Mouse (Mus musculus) right cerebral cortex, postnatal 10 days (tissue): ENCODE data around the gene Rpap3.

ENCODE experiments used
- DNase-seq, 2 experiments: peaks; one replicate each; pipeline ENCODE4 v3.0.0; 2021; ENCODE audit warnings: low spot score in 2 of 2

The Rpap3 gene

GRCm38 (mm10) chr15:97705211-97706050 lies at the start of gene Rpap3:
Gene Rpap3, minus strand, starts transcription at chr15:97705825.
- DNase-seq = peak; percentile 88 to 91

DNA sequence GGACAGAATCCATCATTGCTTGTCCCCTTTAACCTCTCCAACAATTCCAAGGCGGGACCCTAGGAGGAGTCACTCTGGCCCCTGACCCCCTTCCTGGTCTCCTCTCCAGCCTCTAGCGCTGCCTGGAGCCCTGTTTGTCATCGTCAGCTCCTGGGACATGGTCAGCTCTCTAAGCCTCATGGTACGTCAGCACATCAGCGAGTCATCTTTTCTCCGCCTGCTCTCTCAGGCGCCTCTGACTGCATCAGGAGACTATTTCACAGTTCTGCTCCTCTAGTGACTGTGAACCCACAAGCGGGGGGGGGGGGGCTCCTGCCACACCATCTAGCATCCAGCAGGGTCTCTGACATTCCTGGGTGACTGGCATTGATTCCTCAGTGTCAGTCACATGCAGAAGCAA lies 49.7 kb upstream of the Rpap3 start:
- DNase-seq = no peak

DNA sequence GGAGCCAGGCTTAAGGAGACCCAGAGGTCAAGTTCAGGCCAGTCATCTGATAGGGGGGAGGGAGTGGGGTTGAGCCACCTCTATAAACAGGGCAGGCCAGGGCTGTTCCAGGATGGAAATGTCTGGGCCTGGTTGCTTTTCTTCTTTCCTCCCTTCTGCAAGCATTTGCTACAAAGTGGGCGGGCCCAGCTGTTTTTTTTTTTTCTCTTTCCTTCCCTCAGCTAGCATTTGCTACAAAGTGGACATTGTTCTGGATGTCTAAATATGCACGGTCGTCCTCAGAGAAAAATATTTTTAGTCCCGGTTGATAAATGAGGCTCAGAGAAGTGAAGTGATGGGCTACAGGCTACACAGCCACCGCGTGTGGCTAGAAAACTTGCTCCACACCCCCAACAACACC lies 48.9 kb upstream of the Rpap3 start:
- no peak for DNase-seq

GRCm38 (mm10) chr15:97752491-97752890 lies 46.9 kb upstream of the Rpap3 start:
- no peak for DNase-seq

DNA sequence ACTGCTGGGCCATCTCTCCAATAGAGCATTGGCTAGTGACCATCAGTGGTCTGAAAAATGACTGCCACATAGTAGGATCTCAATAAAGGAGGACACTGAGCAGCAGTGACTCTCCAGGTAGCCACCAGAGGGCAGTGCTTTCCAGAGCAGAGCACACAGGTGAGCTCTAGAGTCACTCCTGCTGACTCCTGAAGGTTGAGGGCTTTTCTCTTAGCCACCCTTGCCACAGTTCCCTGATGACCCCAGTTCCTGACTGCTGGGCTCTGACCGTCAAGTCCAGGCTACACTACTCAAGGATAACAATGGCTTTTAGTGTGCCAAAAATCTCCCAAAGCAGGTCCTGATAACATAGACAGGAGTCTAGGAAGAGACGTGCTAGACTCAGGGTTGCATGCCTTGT lies 46.1 kb upstream of the Rpap3 start:
- DNase-seq = no peak

- peak; percentile 95 for DNase-seq
Observed at GRCm38 (mm10) chr15:97750697-97751096, 45.1 kb upstream of the Rpap3 start.

DNA sequence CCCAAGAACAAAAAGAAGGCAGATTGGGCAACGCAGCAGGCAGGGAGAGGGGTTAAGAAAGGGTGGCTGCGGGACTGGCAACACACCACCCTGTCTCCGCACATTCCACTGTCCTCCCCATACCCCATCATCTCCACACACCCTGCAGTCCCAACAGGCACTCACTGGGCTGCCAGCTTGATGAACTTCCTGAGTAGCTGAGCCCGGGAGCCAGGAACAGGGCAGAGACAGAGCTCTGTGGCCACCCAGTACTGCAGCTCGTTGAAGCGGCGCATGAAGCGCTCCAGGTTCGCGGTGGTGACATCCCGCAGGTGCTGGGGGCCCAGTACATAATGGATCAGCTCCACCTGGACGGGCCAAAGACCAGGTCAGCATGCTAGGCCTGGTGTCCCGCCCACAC lies 44.2 kb upstream of the Rpap3 start:
- no peak for DNase-seq

DNA sequence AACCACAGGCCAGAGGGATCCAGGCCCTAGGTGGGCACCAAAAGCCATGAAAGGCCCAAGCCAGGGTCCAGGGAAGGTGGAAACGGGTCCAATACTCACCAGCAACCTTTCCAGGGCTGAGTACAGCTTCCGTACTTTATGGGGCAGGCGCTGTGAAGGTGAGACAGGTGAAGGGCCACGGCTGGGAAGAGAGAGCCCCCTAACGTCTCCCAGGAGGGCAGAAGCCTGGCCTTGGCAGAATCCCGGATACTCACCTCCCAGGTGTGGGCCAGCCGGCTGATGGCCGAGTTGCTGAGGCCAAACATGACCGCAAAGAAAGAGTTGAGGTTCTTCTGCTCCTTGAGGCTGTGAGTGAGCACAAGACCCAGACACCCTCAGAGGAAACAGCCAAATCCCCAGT lies 43.8 kb upstream of the Rpap3 start:
- no peak for DNase-seq

GRCm38 (mm10) chr15:97748964-97749363 lies 43.3 kb upstream of the Rpap3 start:
- no peak for DNase-seq

- DNase-seq = no peak
Observed at GRCm38 (mm10) chr15:97748309-97748708, 42.7 kb upstream of the Rpap3 start.

GRCm38 (mm10) chr15:97747486-97747885 lies 41.9 kb upstream of the Rpap3 start:
- DNase-seq = no peak

- DNase-seq = no peak
Observed at GRCm38 (mm10) chr15:97746748-97747147, 41.1 kb upstream of the Rpap3 start.

- DNase-seq = no peak
Observed at GRCm38 (mm10) chr15:97746278-97746677, 40.7 kb upstream of the Rpap3 start.

DNA sequence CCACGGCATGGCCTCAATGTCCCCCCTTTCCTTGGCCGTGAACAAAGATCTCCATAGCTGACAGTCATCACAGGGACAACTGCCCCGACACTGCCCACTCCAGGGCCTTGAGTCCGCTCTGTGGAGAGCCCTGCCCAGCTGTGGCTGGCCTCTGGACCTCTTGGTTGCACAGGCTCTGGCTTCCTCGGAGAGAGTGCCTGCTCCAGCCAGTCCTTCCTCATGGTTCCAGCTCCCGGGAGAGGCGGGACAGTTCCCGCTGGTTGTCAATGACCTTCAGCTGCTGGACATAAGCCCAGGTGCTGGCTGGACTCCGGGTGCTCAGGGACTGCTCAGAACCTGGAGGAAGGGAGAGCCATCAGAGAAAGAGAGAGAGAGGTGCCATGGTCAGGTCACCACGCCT lies 39.7 kb upstream of the Rpap3 start:
- DNase-seq = peak; percentile 65 to 66

GRCm38 (mm10) chr15:97744930-97745329 lies 39.3 kb upstream of the Rpap3 start:
- DNase-seq = no peak

DNA sequence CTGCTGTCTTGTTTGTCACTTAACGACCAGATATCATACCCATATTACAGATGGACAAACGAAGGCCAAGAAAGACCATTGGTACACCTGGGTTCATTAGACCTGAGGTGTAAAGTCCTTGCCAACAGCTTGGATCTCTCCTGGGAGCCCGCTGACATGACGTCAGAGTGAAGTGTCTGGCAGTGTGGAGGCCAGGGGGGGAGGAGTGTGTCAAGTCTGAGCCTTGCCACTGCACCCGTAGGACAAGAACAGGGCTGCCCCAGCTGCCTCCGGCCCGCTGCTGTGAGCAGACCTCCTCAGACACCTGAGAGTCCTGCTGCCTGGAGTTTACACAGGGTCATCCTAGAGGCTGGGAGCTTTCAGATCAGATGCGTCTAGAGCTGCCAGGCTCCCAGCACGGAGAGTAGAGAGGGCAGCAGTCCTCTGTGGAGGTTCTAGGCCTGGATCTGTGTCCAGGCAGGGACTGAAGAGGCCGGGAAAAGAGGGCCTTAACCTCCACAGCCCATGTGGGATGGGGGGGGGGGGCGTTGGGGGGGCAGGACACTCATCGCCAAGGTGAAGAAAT lies 38.4 kb upstream of the Rpap3 start:
- no peak for DNase-seq

DNA sequence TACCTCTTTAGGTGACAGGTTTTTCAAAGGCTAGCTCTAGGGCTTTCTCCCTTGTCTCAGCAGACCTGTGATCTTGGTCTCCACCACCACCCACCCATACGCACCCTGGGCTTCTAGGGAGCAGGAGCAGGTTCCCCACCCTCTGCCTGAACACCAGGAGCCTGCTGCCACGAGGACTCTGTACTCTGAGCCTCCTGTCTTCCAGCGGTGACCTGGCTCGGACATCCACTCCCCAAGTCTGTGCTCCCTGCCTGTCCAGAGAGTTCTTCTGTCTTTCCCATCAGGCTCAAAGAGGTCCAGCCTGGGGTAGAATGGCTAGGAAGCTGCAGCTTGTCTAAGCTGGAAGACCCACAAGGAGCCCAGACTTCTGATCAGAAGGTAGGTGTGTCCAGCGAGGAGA lies 37.6 kb upstream of the Rpap3 start:
- DNase-seq = no peak

GRCm38 (mm10) chr15:97742600-97742999 lies 37.0 kb upstream of the Rpap3 start:
- DNase-seq = no peak

DNA sequence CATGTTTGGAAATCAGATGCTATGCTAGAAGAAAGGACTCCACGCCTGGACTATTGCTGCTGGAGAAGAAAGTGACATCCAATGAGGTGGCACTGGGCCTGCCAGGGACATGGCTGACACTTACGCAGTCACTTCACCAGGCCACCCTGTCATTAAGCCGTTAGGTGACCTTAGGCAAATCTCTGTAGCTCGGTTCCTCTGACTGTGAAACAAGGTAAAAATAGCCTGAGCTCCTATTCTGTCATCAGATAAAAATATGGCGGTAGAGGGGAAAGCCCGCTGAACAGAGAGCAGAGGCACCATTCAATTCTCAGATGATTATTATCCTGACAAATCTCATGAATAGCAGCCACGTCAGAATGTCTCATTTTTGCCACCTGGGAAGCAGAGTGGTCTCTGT lies 36.4 kb upstream of the Rpap3 start:
- no peak for DNase-seq

GRCm38 (mm10) chr15:97741662-97742061 lies 36.0 kb upstream of the Rpap3 start:
- no peak for DNase-seq

GRCm38 (mm10) chr15:97740283-97740732 lies 34.7 kb upstream of the Rpap3 start:
- DNase-seq = no peak

GRCm38 (mm10) chr15:97738923-97739322 lies 33.3 kb upstream of the Rpap3 start:
- DNase-seq = no peak

DNA sequence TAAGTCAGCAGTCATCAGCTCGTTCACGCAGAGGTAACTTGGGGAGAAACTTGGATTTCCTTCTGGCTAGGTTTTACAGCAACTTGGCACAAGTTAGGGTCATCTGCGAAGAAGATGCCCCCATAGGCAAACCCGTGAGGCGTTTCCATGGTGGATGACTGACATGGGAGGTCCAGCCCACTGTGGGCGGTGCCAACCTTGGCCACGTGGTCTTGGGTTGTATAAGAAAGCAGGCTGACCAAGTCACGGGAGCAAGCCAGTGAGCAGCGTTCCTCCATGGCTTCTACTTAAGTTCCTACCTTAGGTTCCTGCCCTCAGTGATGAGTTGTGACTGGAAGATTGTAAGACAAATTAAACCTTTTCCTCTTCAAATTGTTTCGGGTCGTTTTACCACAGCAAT lies 26.4 kb upstream of the Rpap3 start:
- DNase-seq = no peak
